Mouse (Mus musculus) macrophage (primary cell): ENCODE data around the gene Fam117b. TPM values are rescaled to one million over a fixed set of nuclear protein-coding genes. Genes with fewer than 3 reads are reported as not detected.

ENCODE experiments used
- H3K27ac ChIP-seq: fragments of 350-480 bp; formaldehyde crosslinking; 2 replicates; pipeline ENCODE4 v1.9.0; 2021
- H3K36me3 ChIP-seq: fragments of 350-480 bp; formaldehyde crosslinking; 2 replicates; pipeline ENCODE4 v1.9.0; 2021; ENCODE audit errors: inconsistent target
- H3K4me3 ChIP-seq: fragments of 350-480 bp; formaldehyde crosslinking; 2 replicates; pipeline ENCODE4 v1.9.0; 2021; ENCODE audit errors: inconsistent target
- H3K79me2 ChIP-seq: fragments of 350-480 bp; formaldehyde crosslinking; 2 replicates; pipeline ENCODE4 v1.9.0; 2021; ENCODE audit errors: inconsistent target
- WGBS: methylation state at CpG from one replicate; pipeline ENCODE4 v1.1.7; 2026; ENCODE audit warnings: inconsistent platforms; ENCODE audit not compliant: missing documents; 5-methylcytosine and 5-hydroxymethylcytosine counted together
- polyA plus RNA-seq: library from polyadenylated mRNA; stranded (reverse); fragments of 250-400 nt; gene quantifications from 3 replicates; pipeline ENCODE4 v1.2.4, GENCODE M21; 2018; ENCODE audit warnings: inconsistent platforms

Gene Fam117b
- polyA plus RNA-seq, 1 experiment from 2014 or later, result 13.7 TPM

- H3K79me2 ChIP-seq, result peaks cover 99% of the 10 kb centered on the region
- H3K36me3 ChIP-seq, result no peaks in the 10 kb centered on the region
- WGBS, result 94% methylated on average over 2 of the region's 2 CpGs
- no peak overlapping the region for H3K4me3 ChIP-seq
- no peak overlapping the region for H3K27ac ChIP-seq
Observed at GRCm38 (mm10) chr1:59924411-59924810, 11.6 kb downstream of the Fam117b start.

GRCm38 (mm10) chr1:59926021-59926672 is 13.3 kb downstream of the Fam117b start:
- WGBS, result 100% methylated on average over 2 of the region's 3 CpGs
- Histone ChIP-seq H3K4me3 (no peak overlapping the region), H3K36me3 (no peaks in the 10 kb centered on the region), H3K27ac (no peak overlapping the region), H3K79me2 (peaks cover 99% of the 10 kb centered on the region)

- Histone ChIP-seq H3K36me3 (no peaks in the 10 kb centered on the region), H3K27ac (no peak overlapping the region), H3K79me2 (peaks cover 99% of the 10 kb centered on the region), H3K4me3 (no peak overlapping the region)
- 100% methylated on average over 2 of the region's 2 CpGs for WGBS
Observed at GRCm38 (mm10) chr1:59927131-59927680, 14.4 kb downstream of the Fam117b start.

DNA sequence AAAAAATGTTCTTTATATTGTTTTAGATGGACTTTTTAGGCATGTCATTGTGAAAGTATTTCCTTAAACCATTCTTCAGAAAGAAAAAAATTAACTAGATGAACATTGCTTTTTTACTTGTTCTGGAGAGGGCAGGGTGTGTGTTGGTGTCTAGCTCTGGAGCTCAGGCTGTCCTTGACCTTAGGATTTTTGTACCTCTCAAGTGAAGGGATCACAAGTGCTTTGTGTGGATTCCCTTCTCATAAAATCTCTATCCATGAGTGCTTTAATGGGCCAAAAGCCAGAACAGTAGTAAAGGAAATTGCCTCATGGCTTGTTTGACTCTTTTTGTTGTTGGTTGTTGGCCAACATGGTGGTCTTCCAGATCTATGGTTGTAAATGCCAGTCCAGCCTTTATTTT is 18.1 kb downstream of the Fam117b start:
- H3K4me3 ChIP-seq, result no peak overlapping the region
- H3K36me3 ChIP-seq, result no peaks in the 10 kb centered on the region

GRCm38 (mm10) chr1:59932991-59933390 is 20.2 kb downstream of the Fam117b start:
- Histone ChIP-seq H3K27ac (no peak overlapping the region), H3K79me2 (peaks cover 99% of the 10 kb centered on the region), H3K36me3 (no peaks in the 10 kb centered on the region), H3K4me3 (no peak overlapping the region)
- 95% methylated on average over 2 of the region's 2 CpGs for WGBS

More for the DNA sequence above, 18.1 kb downstream of the Fam117b start:
- H3K79me2 ChIP-seq, result peaks cover 99% of the 10 kb centered on the region
- H3K27ac ChIP-seq, result no peak overlapping the region

- Histone ChIP-seq H3K27ac (no peak overlapping the region), H3K36me3 (no peaks in the 10 kb centered on the region), H3K79me2 (peaks cover 100% of the 10 kb centered on the region), H3K4me3 (no peak overlapping the region)
- 100% methylated on average over 1 of the region's 1 CpGs for WGBS
Observed at GRCm38 (mm10) chr1:59941063-59941462, 28.3 kb downstream of the Fam117b start.

- 91% methylated on average over 6 of the region's 6 CpGs for WGBS
- H3K27ac ChIP-seq, result no peak overlapping the region
- peaks cover 100% of the 10 kb centered on the region for H3K79me2 ChIP-seq
- H3K36me3 ChIP-seq, result no peaks in the 10 kb centered on the region
- H3K4me3 ChIP-seq, result no peak overlapping the region
Observed at GRCm38 (mm10) chr1:59942057-59942790, 29.4 kb downstream of the Fam117b start.

DNA sequence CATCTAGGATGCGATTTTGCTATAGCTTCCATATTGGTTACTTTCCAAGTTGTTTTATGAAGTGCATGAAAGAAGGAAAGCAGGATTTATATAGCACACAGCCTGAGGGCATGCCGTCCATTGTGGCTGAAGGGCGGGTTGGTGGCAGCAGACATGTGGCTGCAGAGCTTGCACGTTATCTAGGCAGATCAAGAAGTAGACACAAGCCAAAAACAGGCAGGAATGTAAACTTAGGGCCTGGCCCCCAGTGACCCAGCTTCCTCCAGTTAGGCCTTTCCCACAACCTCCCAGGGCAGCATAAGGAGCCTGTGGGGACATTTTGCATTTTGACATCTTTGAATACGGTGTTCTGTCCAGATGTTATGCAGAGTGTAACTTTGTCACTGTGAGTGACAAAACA is 31.0 kb downstream of the Fam117b start:
- 92% methylated on average over 5 of the region's 5 CpGs for WGBS
- H3K36me3 ChIP-seq, result no peaks in the 10 kb centered on the region
- H3K79me2 ChIP-seq, result peaks cover 91% of the 10 kb centered on the region
- no peak overlapping the region for H3K27ac ChIP-seq
- no peak overlapping the region for H3K4me3 ChIP-seq

DNA sequence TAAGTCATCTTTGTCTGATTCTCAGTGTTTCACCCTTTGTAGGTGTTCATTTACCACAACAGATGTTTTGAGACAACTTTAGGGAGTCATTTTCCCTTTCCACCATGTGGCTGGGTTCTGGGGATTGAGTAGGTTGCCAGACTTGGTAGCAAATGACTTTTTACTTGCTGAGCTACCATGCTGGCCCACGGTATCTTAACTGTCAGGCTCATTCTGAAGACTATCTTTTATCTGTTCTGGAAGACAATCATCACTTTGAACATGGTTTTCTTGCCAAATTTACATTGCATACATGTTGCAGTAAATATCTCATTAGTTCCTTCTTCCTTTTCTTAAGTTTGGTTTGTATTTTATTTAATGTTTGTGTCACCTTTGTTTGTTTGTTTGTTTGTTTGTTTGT is 33.2 kb downstream of the Fam117b start:
- 100% methylated on average over 1 of the region's 1 CpGs for WGBS
- Histone ChIP-seq H3K79me2 (peaks cover 70% of the 10 kb centered on the region), H3K4me3 (no peak overlapping the region), H3K27ac (no peak overlapping the region), H3K36me3 (no peaks in the 10 kb centered on the region)

DNA sequence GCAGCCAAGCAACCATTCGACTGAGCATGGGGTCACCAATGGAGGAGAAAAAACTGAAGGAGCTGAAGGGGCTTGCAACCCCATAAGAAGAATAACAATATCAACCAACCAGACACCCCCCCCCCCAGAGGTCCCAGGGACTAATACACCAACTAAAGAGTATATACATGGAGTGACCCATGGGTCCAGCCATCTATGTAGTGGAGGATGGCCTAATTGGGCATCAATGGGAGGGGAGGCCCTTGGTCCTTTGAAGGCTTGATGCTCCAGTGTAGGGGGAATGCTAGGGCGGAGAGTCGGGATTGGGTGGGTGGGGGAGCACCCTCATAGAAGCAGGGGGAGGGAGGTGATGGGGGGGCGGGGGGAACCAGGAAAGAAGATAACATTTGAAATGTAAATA is 34.7 kb downstream of the Fam117b start:
- Histone ChIP-seq H3K27ac (no peak overlapping the region), H3K36me3 (no peaks in the 10 kb centered on the region), H3K79me2 (peaks cover 54% of the 10 kb centered on the region), H3K4me3 (no peak overlapping the region)
- WGBS, result 100% methylated on average over 2 of the region's 4 CpGs

GRCm38 (mm10) chr1:59957206-59957605 is 44.4 kb downstream of the Fam117b start:
- WGBS, result 94% methylated on average over 2 of the region's 3 CpGs
- H3K4me3 ChIP-seq, result no peak overlapping the region
- H3K36me3 ChIP-seq, result no peaks in the 10 kb centered on the region
- H3K79me2 ChIP-seq, result no peaks in the 10 kb centered on the region
- H3K27ac ChIP-seq, result no peak overlapping the region

GRCm38 (mm10) chr1:59959941-59960340 is 47.1 kb downstream of the Fam117b start:
- Histone ChIP-seq H3K79me2 (no peaks in the 10 kb centered on the region), H3K27ac (no peak overlapping the region), H3K4me3 (no peak overlapping the region), H3K36me3 (no peaks in the 10 kb centered on the region)
- 100% methylated on average over 1 of the region's 1 CpGs for WGBS

DNA sequence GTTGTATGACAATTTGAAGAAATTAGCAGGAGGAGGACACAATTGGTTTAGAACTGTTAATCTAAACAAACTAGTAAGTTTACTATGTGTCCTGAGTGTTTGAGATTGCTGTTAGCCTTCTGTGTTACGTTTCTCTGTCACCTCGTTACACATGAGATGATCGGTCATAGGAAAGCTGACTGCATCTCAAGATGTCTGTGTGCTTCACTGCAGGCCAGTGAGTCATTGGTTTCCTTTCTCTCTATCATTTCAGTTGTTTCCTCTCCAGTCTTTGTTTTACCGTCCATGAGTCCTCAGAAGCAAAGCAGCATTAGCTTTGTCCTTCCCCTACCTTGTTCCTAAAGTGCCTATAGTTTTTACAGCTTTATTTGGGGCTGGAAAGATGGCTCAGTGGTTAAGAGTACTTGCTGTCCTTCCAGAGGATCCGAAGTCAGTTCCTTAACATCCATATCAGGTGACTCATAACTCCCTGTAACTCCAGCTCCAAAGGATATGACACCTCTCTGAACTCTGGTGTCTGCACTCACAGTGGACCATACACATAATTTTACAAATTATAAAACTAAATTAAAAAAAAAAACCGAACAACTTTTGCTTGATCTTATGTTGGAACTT is 53.5 kb downstream of the Fam117b start:
- Histone ChIP-seq H3K79me2 (no peaks in the 10 kb centered on the region), H3K27ac (no peak overlapping the region), H3K36me3 (peaks cover 10% of the 10 kb centered on the region; the same call in 1 of the 2 replicates), H3K4me3 (no peak overlapping the region)
- WGBS, result 95% methylated on average over 6 of the region's 6 CpGs

DNA sequence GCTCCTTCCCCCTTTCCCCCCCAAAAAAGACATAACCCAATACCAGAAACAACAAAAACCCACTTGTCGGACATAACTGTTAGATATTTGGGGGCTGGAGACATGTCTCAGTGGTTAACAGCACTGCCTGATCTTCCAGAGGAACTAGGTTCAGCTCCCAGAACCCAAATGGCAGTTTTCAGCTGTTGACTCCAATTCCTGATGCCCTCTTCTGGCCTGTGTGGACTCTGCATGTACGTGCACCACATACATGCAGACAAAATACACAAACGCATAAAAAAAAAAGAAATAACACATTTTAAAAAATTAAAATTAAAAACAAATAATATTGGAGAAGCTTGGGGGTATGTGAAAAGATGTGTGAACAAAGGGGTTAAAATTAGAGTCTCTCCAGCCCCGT is 54.5 kb downstream of the Fam117b start:
- H3K79me2 ChIP-seq, result no peaks in the 10 kb centered on the region
- H3K36me3 ChIP-seq, result peaks cover 16% of the 10 kb centered on the region; the same call in 1 of the 2 replicates
- H3K27ac ChIP-seq, result no peak overlapping the region
- no peak overlapping the region for H3K4me3 ChIP-seq
- WGBS, result 86% methylated on average over 3 of the region's 4 CpGs

DNA sequence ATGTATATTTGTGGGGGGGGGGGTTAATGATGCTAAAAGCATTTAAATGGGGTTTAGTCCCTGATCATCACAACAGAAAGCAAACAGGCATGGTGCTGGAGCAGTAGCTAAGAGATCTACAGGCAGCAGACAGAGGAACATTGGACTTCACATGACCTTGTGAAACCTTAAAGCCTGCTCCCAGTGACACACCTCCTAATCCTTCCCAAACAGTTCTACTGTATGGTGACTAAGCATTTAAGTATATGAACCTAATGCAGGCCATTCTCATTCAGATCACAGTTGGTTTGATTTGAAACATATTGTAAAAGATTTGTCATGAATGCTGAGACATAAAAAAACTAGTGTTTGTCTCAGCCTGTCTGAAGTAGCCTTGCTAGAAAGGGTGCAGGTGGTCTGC is 73.8 kb downstream of the Fam117b start:
- H3K4me3 ChIP-seq, result no peak overlapping the region

More for the DNA sequence above, 73.8 kb downstream of the Fam117b start:
- Histone ChIP-seq H3K36me3 (peaks cover 9% of the 10 kb centered on the region), H3K79me2 (no peaks in the 10 kb centered on the region), H3K27ac (no peak overlapping the region)
